26 mouse cellular contexts compared by ENCODE assay signal in the genomic region with DNA sequence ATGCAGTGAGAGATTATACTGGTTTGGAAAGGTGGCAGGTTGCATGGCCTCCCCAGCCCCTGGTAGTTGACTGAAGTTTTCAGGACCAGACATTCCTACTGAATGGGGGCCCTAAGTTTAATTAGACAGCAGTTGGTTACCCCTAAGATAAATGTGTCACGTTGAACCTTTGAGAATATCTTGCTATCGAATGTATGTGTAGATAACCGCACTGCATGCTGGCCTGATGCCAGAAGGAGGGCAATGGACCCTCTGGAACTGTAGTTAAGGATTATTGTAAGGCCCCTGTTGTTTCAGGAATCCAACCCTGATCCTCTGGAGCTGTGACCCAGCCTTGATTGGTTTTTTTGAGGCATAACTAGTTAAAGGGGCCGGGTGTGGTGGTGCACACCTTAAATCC.
"Had no signal": no experiment of that assay in that cellular context is flagged by ENCODE, and none has a peak within 500 bp of the region (broad histone marks: within the 10 kb centered on the region; RNA-seq: fewer than 3 reads in every experiment).

No protein-coding gene starts in this region.

- H3K4me2 ChIP-seq: kidney, embryonic 15.5 days; limb, embryonic 12.5 days; limb, embryonic 15.5 days; lung, embryonic 15.5 days; midbrain, embryonic 11.5 days; midbrain, embryonic 15.5 days; neural tube, embryonic 12.5 days; neural tube, embryonic 15.5 days had no signal

- H3K27me3 ChIP-seq: kidney, embryonic 15.5 days; limb, embryonic 12.5 days; limb, embryonic 15.5 days; lung, embryonic 15.5 days; megakaryocyte, embryonic 14.5 days; midbrain, embryonic 15.5 days; neural tube, embryonic 12.5 days; neural tube, embryonic 15.5 days had no signal

- H3K36me3 ChIP-seq: kidney, embryonic 15.5 days; limb, embryonic 12.5 days; limb, embryonic 15.5 days; lung, embryonic 15.5 days; midbrain, embryonic 15.5 days; neural tube, embryonic 12.5 days; neural tube, embryonic 15.5 days had no signal

- DNase-seq: kidney, adult 11 months; kidney, adult 8-10 months; kidney, postnatal 10 days; kidney, postnatal 36 days; layer of hippocampus, postnatal 36 days; left cerebral cortex, postnatal 4 days; lung, postnatal 10 days; lung, postnatal 36 days; right cerebral cortex, adult 18-20 months; right cerebral cortex, postnatal 14 days; right cerebral cortex, postnatal 4 days; thymus, adult 2 months; thymus, postnatal 14 days; thymus, postnatal 4 days had no signal

- H3K4me1 ChIP-seq: limb, embryonic 15.5 days; lung, embryonic 15.5 days had no signal

- H3K9ac ChIP-seq: kidney, embryonic 15.5 days; limb, embryonic 12.5 days; limb, embryonic 15.5 days; lung, embryonic 15.5 days; midbrain, embryonic 15.5 days; neural tube, embryonic 12.5 days; neural tube, embryonic 15.5 days had no signal

- H3K9me3 ChIP-seq: kidney, embryonic 15.5 days; limb, embryonic 12.5 days; limb, embryonic 15.5 days; lung, embryonic 15.5 days; megakaryocyte, embryonic 14.5 days; midbrain, embryonic 15.5 days; neural tube, embryonic 12.5 days; neural tube, embryonic 15.5 days had no signal

- ATAC-seq: inflammation-experienced regulatory T-cells, adult 6 months; midbrain, embryonic 15.5 days had no signal

- H3K4me3 ChIP-seq: kidney, embryonic 15.5 days; left cerebral cortex, adult 2 months; limb, embryonic 12.5 days; limb, embryonic 15.5 days; lung, embryonic 15.5 days; megakaryocyte, embryonic 14.5 days; midbrain, embryonic 15.5 days; neural tube, embryonic 12.5 days; neural tube, embryonic 15.5 days had no signal

- H3K27ac ChIP-seq: kidney, embryonic 15.5 days; left cerebral cortex, adult 2 months; limb, embryonic 12.5 days; limb, embryonic 15.5 days; lung, embryonic 15.5 days; midbrain, embryonic 15.5 days; neural tube, embryonic 12.5 days; neural tube, embryonic 15.5 days; stomach, postnatal 0 days had no signal
